Mouse (Mus musculus): Measurements from ENCODE around the gene Eaf2.

The Eaf2 gene

DNA sequence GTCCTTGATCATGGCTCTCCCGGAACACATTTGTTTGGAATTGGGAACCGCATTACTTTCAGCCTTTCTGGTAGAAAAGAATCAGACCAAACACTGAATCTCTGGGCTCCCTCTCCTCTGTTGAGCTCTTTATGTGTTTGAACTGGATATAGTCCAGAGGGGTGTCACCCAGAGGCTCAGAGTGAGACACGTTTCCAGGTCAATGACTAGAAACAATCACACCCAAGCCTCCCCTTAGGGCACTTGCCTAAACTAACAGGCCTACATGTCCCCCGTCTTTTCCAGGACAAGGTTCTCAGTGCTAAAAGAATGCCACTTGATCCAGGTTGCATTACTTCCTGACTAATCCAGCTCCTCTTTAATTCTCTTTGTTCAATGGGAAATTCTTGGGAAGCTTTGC is 104.0 kb downstream of the Eaf2 start:
- DNase-seq (ENCODE audit: low read depth, low spot score), result no peak

GRCm38 (mm10) chr16:36770191-36770771 is 104.5 kb downstream of the Eaf2 start:
- no peak for DNase-seq (ENCODE audit: low read depth, low spot score)

DNA sequence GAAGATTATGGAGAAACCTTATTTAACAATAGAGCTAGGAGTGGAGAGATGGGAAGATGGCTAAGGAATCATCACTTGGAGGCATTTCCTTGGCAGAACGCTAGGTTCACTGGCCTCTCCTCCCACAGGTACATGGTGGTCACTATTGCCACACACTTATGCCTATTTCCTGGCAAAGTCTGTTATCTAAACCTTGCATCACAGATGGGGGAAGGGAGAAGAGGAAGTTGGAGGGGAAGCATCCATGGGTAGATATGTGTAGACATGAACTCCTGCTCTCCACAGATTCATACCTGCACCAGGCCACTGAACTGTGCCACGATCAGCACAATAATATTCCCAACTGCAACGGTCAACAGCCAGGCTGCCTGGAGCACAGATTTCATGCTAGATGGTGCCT is 122.8 kb downstream of the Eaf2 start:
- no peak for DNase-seq (ENCODE audit: low read depth, low spot score)

GRCm38 (mm10) chr16:36747767-36748166 is 127.0 kb downstream of the Eaf2 start:
- DNase-seq (ENCODE audit: low read depth, low spot score), result no peak

- no peak for DNase-seq (ENCODE audit: low read depth, low spot score)
Observed at GRCm38 (mm10) chr16:36747068-36747467, 127.7 kb downstream of the Eaf2 start.

GRCm38 (mm10) chr16:36743580-36743979 is 131.2 kb downstream of the Eaf2 start:
- DNase-seq (ENCODE audit: low read depth, low spot score), result no peak

Data from retina, postnatal 7 days (tissue).